ENCODE assay signal across 12 mouse cellular contexts in genomic region chr12:101019031-101019430, GRCm38 (mm10). TPM values are rescaled to one million over a fixed set of nuclear protein-coding genes. Genes with fewer than 3 reads are reported as not detected.
A peak's percentile ranks its signal among the peaks of the same experiment; 100 is the strongest.
DNase-seq lines count a peak whose midpoint lies in the region; ATAC-seq and TF ChIP-seq lines count a peak whose summit lies in the region.
"Had no signal": no experiment of that assay in that cellular context is flagged by ENCODE, and none has a peak within 500 bp of the region (broad histone marks: within the 10 kb centered on the region; RNA-seq: fewer than 3 reads in every experiment).

No protein-coding gene starts in this region.

- no peak for DNase-seq in frontal cortex, adult 2 months (ENCODE audit: extremely low spot score in 1 of 2, low spot score in 1 of 2)
- DNase-seq in lung, postnatal 14 days, result no peak
- DNase-seq in forebrain, postnatal 0 days, result peak; percentile 33
- DNase-seq in retina, embryonic 14.5 days (ENCODE audit: low spot score), result no peak
- no peak for DNase-seq in adrenal gland, postnatal 4 days (ENCODE audit: low spot score in 2 of 2)
- DNase-seq: cerebellum, postnatal 25 days; liver, embryonic 13.5 days had no signal

- no peak for TF ChIP-seq CTCF in forebrain, postnatal 0 days (IDR thresholded peaks at IDR 0.05; ENCODE audit: low read depth)

- 59% methylated on average over 5 of the region's 5 CpGs for WGBS in lung, embryonic 16.5 days
- WGBS in forebrain, postnatal 0 days, result 31% methylated on average over 5 of the region's 5 CpGs
- WGBS in midbrain, embryonic 15.5 days, result 20% methylated on average over 5 of the region's 5 CpGs

- H3K27ac ChIP-seq in lung, embryonic 16.5 days (ENCODE audit: low read length), result peak overlapping the region; percentile 83
- no peak overlapping the region for H3K27ac ChIP-seq in forebrain, postnatal 0 days (ENCODE audit: low read depth, low read length)
- peak overlapping the region; percentile 44; the same call in 1 of the 2 replicates for H3K27ac ChIP-seq in midbrain, embryonic 15.5 days
- H3K27ac ChIP-seq: embryonic facial prominence, embryonic 13.5 days had no signal

- H3K27me3 ChIP-seq in lung, embryonic 16.5 days (ENCODE audit: control insufficient read depth, insufficient read depth, low read depth, low read length), result no peaks in the 10 kb centered on the region
- no peaks in the 10 kb centered on the region for H3K27me3 ChIP-seq in forebrain, postnatal 0 days (ENCODE audit: insufficient read depth, low read length)
- no peaks in the 10 kb centered on the region for H3K27me3 ChIP-seq in midbrain, embryonic 15.5 days (replicated peaks)
- H3K27me3 ChIP-seq: liver, embryonic 13.5 days; megakaryocyte, embryonic 14.5 days had no signal

- H3K4me1 ChIP-seq in lung, embryonic 16.5 days (replicated peaks; ENCODE audit: control insufficient read depth, insufficient read depth, low read length), result peaks cover 72% of the 10 kb centered on the region
- H3K4me1 ChIP-seq in forebrain, postnatal 0 days (ENCODE audit: insufficient read depth), result peaks cover 20% of the 10 kb centered on the region; the same call in 1 of the 2 replicates
- peaks cover 38% of the 10 kb centered on the region for H3K4me1 ChIP-seq in midbrain, embryonic 15.5 days

- 0 out of 2 replicates have a peak, but pooled peaks have one; percentile 31 for ATAC-seq in frontal cortex, adult (ENCODE audit: low TSS enrichment)
- ATAC-seq in lung, embryonic 16.5 days (ENCODE audit: low read depth), result no peak
- no peak for ATAC-seq in forebrain, postnatal 0 days
- ATAC-seq in midbrain, embryonic 15.5 days (replicated peaks), result peak; percentile 13; the same call in 1 of the 2 replicates

- no peaks in the 10 kb centered on the region for H3K9me3 ChIP-seq in lung, embryonic 16.5 days (ENCODE audit: control insufficient read depth, low read length)
- no peaks in the 10 kb centered on the region for H3K9me3 ChIP-seq in forebrain, postnatal 0 days (ENCODE audit: low read length)
- no peaks in the 10 kb centered on the region for H3K9me3 ChIP-seq in midbrain, embryonic 15.5 days
- H3K9me3 ChIP-seq: embryonic facial prominence, embryonic 13.5 days; liver, embryonic 13.5 days had no signal

- no peak overlapping the region for H3K9ac ChIP-seq in lung, embryonic 16.5 days (ENCODE audit: low read length)
- no peak overlapping the region for H3K9ac ChIP-seq in forebrain, postnatal 0 days
- no peak overlapping the region for H3K9ac ChIP-seq in midbrain, embryonic 15.5 days
- H3K9ac ChIP-seq: embryonic facial prominence, embryonic 13.5 days had no signal

- H3K36me3 ChIP-seq in lung, embryonic 16.5 days (ENCODE audit: control insufficient read depth, insufficient read depth, low read length), result no peaks in the 10 kb centered on the region
- peaks cover 15% of the 10 kb centered on the region for H3K36me3 ChIP-seq in forebrain, postnatal 0 days (ENCODE audit: insufficient read depth)
- no peaks in the 10 kb centered on the region for H3K36me3 ChIP-seq in midbrain, embryonic 15.5 days (replicated peaks)
- H3K36me3 ChIP-seq: embryonic facial prominence, embryonic 13.5 days had no signal

- no peak overlapping the region for H3K4me2 ChIP-seq in lung, embryonic 16.5 days (ENCODE audit: low read depth, low read length)
- H3K4me2 ChIP-seq in forebrain, postnatal 0 days (ENCODE audit: low read depth), result no peak overlapping the region
- H3K4me2 ChIP-seq in midbrain, embryonic 15.5 days, result 0 out of 2 replicates have a peak overlapping the region, but pooled peaks have one; percentile 7

- no peak overlapping the region for H3K4me3 ChIP-seq in lung, embryonic 16.5 days (ENCODE audit: low read length)
- no peak overlapping the region for H3K4me3 ChIP-seq in forebrain, postnatal 0 days (ENCODE audit: low read depth, low read length)
- no peak overlapping the region for H3K4me3 ChIP-seq in midbrain, embryonic 15.5 days
- H3K4me3 ChIP-seq: embryonic facial prominence, embryonic 13.5 days had no signal

RNA-seq across cellular contexts. Expression of gene Ccdc88c, which starts 9.8 kb away (rescaled TPM):
- polyA plus RNA-seq in frontal cortex, adult 2 months (2012; rRNA removed), result 16.1 and 18.0 TPM in 2 replicates
- 18.8 and 20.2 TPM in 2 replicates for polyA plus RNA-seq in lung, embryonic 16.5 days (2015; fragmentation: Nextera tagmentation; extraction: Ambion mirVana)
- total RNA-seq in forebrain, postnatal 0 days (2014; rRNA removed), result 31.3 and 31.5 TPM in 2 replicates
- polyA plus RNA-seq in forebrain, postnatal 0 days (2015; fragmentation: Nextera tagmentation; extraction: Ambion mirVana), result 12.4 and 14.6 TPM in 2 replicates
- polyA plus RNA-seq in midbrain, embryonic 15.5 days (2015; fragmentation: Nextera tagmentation; extraction: Ambion mirVana), result 14.6 and 15.8 TPM in 2 replicates
- 10 to 100 TPM in 1 of 2 experiments, 1 to 10 TPM in 1; 9.3 to 12.4 TPM for total RNA-seq in adrenal gland, postnatal 4 days (2021)

Comparison
In these comparisons a context has a peak if more than half of its experiments do, and no peak if none do; other contexts are left out.
1. ATAC-seq: peak in frontal cortex, adult (single experiment) and midbrain, embryonic 15.5 days (single experiment); none in lung, embryonic 16.5 days (single experiment) and forebrain, postnatal 0 days (single experiment).